20 mouse cellular contexts compared by ENCODE assay signal in genomic region chr3:27314506-27315164, GRCm38 (mm10). TPM values are rescaled to one million over a fixed set of nuclear protein-coding genes. Genes with fewer than 3 reads are reported as not detected.
A peak's percentile ranks its signal among the peaks of the same experiment; 100 is the strongest.
DNase-seq lines count a peak whose midpoint lies in the region; ATAC-seq and TF ChIP-seq lines count a peak whose summit lies in the region.
"Had no signal": no experiment of that assay in that cellular context is flagged by ENCODE, and none has a peak within 500 bp of the region (broad histone marks: within the 10 kb centered on the region; RNA-seq: fewer than 3 reads in every experiment).

No protein-coding gene starts in this region.

- no peak for TF ChIP-seq EP300 in lung, postnatal 0 days (IDR thresholded peaks at IDR 0.05)

- ATAC-seq in lung, postnatal 0 days: no peak
- peak; percentile 25; the same call in 1 of the 2 replicates for ATAC-seq in megakaryocyte progenitor cell, adult 5-6 weeks (replicated peaks; ENCODE audit: poor library complexity)
- ATAC-seq: midbrain, embryonic 15.5 days had no signal

- H3K36me3 ChIP-seq in lung, postnatal 0 days (ENCODE audit: insufficient read depth, low read length): no peaks in the 10 kb centered on the region
- H3K36me3 ChIP-seq: forebrain, embryonic 12.5 days; heart, embryonic 12.5 days; hindbrain, embryonic 12.5 days; midbrain, embryonic 15.5 days; neural tube, embryonic 12.5 days had no signal

- no peak overlapping the region for H3K9ac ChIP-seq in lung, postnatal 0 days (replicated peaks; ENCODE audit: low read depth)
- H3K9ac ChIP-seq: forebrain, embryonic 12.5 days; heart, embryonic 12.5 days; hindbrain, embryonic 12.5 days; liver, embryonic 14.5 days; midbrain, embryonic 15.5 days; neural tube, embryonic 12.5 days had no signal

- no peaks in the 10 kb centered on the region for H3K27me3 ChIP-seq in lung, postnatal 0 days (replicated peaks; ENCODE audit: insufficient read depth, low read length)
- H3K27me3 ChIP-seq: forebrain, embryonic 12.5 days; heart, embryonic 12.5 days; hindbrain, embryonic 12.5 days; midbrain, embryonic 15.5 days; neural tube, embryonic 12.5 days had no signal

- no peaks in the 10 kb centered on the region for H3K4me1 ChIP-seq in lung, postnatal 0 days (ENCODE audit: insufficient read depth, low read depth, low read length)
- H3K4me1 ChIP-seq: forebrain, embryonic 12.5 days; hindbrain, embryonic 12.5 days; midbrain, embryonic 15.5 days; neural tube, embryonic 12.5 days had no signal

- DNase-seq in gastrocnemius, adult 18-20 months (ENCODE audit: low spot score): peak; percentile 12
- DNase-seq in gastrocnemius, postnatal 14 days: no peak
- no peak for DNase-seq in lung, postnatal 0 days (ENCODE audit: low spot score)
- DNase-seq in lung, postnatal 25 days (ENCODE audit: low spot score): no peak
- peak; percentile 23 to 34 for DNase-seq in thymus, postnatal 36 days
- DNase-seq in urinary bladder, postnatal 10 days (ENCODE audit: low spot score): no peak
- no peak for DNase-seq in heart, postnatal 4 days
- DNase-seq: cerebellum, adult 11 months; kidney, adult 8-10 months; lung, postnatal 36 days; spleen, adult 18-20 months had no signal

- H3K27ac ChIP-seq in lung, postnatal 0 days (ENCODE audit: low read length): no peak overlapping the region
- H3K27ac ChIP-seq: forebrain, embryonic 12.5 days; hindbrain, embryonic 12.5 days; liver, embryonic 14.5 days; midbrain, embryonic 15.5 days; neural tube, embryonic 12.5 days had no signal

- TF ChIP-seq CTCF in lung, postnatal 0 days (IDR thresholded peaks at IDR 0.05): peak; percentile 38

- H3K9me3 ChIP-seq in lung, postnatal 0 days (ENCODE audit: low read length): no peaks in the 10 kb centered on the region
- H3K9me3 ChIP-seq: forebrain, embryonic 12.5 days; heart, embryonic 12.5 days; hindbrain, embryonic 12.5 days; midbrain, embryonic 15.5 days; neural tube, embryonic 12.5 days had no signal

- 54% methylated on average over 2 of the region's 2 CpGs for WGBS in lung, postnatal 0 days

- intact Hi-C loops in gastrocnemius, postnatal 14 days (cut with DNase I; ENCODE audit: low total_unique reads): no loop called here

- H3K4me3 ChIP-seq in lung, postnatal 0 days (ENCODE audit: low read depth, low read length): no peak overlapping the region
- H3K4me3 ChIP-seq: forebrain, embryonic 12.5 days; heart, embryonic 12.5 days; hindbrain, embryonic 12.5 days; midbrain, embryonic 15.5 days; neural tube, embryonic 12.5 days had no signal

- H3K4me2 ChIP-seq in lung, postnatal 0 days (replicated peaks; ENCODE audit: low read depth, low read length): no peak overlapping the region
- H3K4me2 ChIP-seq: forebrain, embryonic 12.5 days; heart, embryonic 12.5 days; hindbrain, embryonic 12.5 days; midbrain, embryonic 15.5 days; neural tube, embryonic 12.5 days had no signal

RNA-seq across cellular contexts. Expression of gene Tnfsf10, which starts 2.2 kb away (rescaled TPM):
- total RNA-seq in gastrocnemius, adult 18-20 months (2021): 1 to 10 TPM; 2.6 to 2.8 TPM
- total RNA-seq in gastrocnemius, postnatal 14 days (2021): 1 to 10 TPM; 5.1 to 7.6 TPM
- 8.1 and 10.5 TPM in 2 replicates for polyA plus RNA-seq in lung, postnatal 0 days (2015; fragmentation: Nextera tagmentation; extraction: Ambion mirVana)
- 3.8 and 7.3 TPM in 2 replicates for total RNA-seq in megakaryocyte progenitor cell, adult 5-6 weeks (2015)
- 3.9 and 4.7 TPM in 2 replicates for total RNA-seq in megakaryocyte progenitor cell, adult 5-6 weeks (2017)
- total RNA-seq in heart, postnatal 4 days (2021): 1 to 10 TPM; 5.5 to 7.1 TPM
- polyA plus RNA-seq: forebrain, embryonic 12.5 days; heart, embryonic 12.5 days; hindbrain, embryonic 12.5 days; neural tube, embryonic 12.5 days had no signal

RNA-seq across cellular contexts. Expression of gene Ghsr, which starts 56.5 kb away (rescaled TPM):
- total RNA-seq in gastrocnemius, adult 18-20 months (2021): not detected
- not detected for total RNA-seq in gastrocnemius, postnatal 14 days (2021)
- not detected in 2 replicates for polyA plus RNA-seq in lung, postnatal 0 days (2015; fragmentation: Nextera tagmentation; extraction: Ambion mirVana)
- not detected in 2 replicates for total RNA-seq in megakaryocyte progenitor cell, adult 5-6 weeks (2015)
- total RNA-seq in megakaryocyte progenitor cell, adult 5-6 weeks (2017): not detected in 2 replicates
- not detected for total RNA-seq in heart, postnatal 4 days (2021)
- polyA plus RNA-seq: embryonic facial prominence, embryonic 14.5 days; forebrain, embryonic 12.5 days; heart, embryonic 12.5 days; liver, embryonic 14.5 days; testis, adult 2 months had no signal

Comparison
In these comparisons a context has a peak if more than half of its experiments do, and no peak if none do; other contexts are left out.
1. DNase-seq: peak in gastrocnemius, adult 18-20 months (single experiment) and thymus, postnatal 36 days (2 of 2); none in gastrocnemius, postnatal 14 days (single experiment), lung, postnatal 0 days (single experiment), lung, postnatal 25 days (single experiment), urinary bladder, postnatal 10 days (single experiment) and heart, postnatal 4 days (single experiment).